Mouse (Mus musculus) c-Kit-positive CD71-positive TER-119-negative erythroid progenitor cells, embryonic 14.5 days (primary cell): ENCODE results near the gene Dnmt3l.

Source experiments
- DNase-seq: peaks from one replicate; pipeline ENCODE4 v3.0.0-alpha.2; 2013; ENCODE audit warnings: low read depth

The Dnmt3l gene

DNA sequence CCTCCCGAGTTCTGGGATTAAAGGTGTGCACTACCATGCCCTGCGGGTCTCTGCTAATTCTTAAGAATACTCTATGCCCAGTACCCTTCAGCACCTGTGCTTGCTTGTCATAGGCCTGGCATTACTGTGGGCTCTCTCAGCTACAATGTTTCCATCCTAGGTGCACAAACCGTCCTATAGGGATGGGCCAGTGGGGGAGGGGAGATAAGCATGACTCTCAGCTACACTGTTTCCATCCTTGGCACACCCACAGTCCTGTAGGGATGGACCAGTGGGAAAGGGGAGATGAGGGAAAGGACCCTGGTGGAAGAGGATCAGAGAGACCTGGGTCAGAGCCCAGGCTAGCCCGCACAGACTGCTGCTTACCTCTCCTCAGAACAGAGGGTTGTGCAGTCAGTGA, 4.6 kb upstream of the Dnmt3l start:
- no peak for DNase-seq

GRCm38 (mm10) chr10:78042096-78042495, 349 bp downstream of the Dnmt3l start:
- DNase-seq, result no peak

GRCm38 (mm10) chr10:78042697-78043405, 1.1 kb downstream of the Dnmt3l start:
- DNase-seq, result no peak

DNA sequence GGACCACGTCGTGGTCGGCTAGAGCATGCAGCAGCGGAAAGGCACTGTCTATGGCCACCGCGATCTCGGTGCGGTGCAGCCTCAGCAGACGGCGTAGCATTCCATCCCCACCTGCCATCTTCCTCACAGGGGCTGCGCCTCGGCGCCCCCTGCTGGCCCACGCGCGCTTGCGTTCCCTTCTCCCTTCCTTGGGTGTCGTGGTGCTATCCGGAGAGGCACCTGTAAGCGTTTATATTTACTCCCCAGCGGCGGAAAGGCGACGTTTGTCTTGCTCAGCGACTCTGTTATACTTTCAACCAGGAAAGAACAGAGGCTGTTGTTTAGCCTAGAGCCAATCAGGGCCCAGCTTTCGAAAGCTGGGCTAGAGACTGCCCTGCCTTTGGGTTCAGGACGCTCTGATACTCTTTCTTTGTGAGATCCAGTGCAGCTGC, 1.7 kb downstream of the Dnmt3l start, which contains the start of gene Aire:
Gene Aire, minus strand, starts transcription at position 205 of the 431 bp plus-strand sequence.
- peak; percentile 43 for DNase-seq

DNA sequence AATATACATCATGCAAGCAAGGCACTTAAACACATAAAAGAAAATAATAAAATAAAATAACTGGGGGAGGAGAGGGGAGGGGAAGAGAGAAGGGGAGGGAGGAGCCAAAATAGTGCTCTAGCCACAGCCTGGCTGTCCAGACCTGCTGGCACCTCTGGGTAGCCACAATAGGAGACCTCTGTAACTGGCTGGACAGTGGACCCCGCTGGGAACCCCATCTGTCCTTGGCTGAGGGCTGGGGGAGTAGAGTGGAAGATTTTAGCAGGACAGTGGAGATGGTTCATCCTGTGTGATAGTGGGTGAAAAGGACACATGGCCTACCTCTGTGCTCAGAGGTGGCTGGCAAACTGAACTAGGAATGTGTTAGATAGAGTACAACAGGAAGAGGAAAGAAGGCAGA, 2.8 kb downstream of the Dnmt3l start:
- no peak for DNase-seq

GRCm38 (mm10) chr10:78046388-78046787, 4.6 kb downstream of the Dnmt3l start:
- DNase-seq, result no peak

- no peak for DNase-seq
These were observed 6.4 kb downstream of the Dnmt3l start for GRCm38 (mm10) chr10:78048061-78048730.

GRCm38 (mm10) chr10:78049519-78050035, 7.8 kb downstream of the Dnmt3l start:
- DNase-seq, result no peak

DNA sequence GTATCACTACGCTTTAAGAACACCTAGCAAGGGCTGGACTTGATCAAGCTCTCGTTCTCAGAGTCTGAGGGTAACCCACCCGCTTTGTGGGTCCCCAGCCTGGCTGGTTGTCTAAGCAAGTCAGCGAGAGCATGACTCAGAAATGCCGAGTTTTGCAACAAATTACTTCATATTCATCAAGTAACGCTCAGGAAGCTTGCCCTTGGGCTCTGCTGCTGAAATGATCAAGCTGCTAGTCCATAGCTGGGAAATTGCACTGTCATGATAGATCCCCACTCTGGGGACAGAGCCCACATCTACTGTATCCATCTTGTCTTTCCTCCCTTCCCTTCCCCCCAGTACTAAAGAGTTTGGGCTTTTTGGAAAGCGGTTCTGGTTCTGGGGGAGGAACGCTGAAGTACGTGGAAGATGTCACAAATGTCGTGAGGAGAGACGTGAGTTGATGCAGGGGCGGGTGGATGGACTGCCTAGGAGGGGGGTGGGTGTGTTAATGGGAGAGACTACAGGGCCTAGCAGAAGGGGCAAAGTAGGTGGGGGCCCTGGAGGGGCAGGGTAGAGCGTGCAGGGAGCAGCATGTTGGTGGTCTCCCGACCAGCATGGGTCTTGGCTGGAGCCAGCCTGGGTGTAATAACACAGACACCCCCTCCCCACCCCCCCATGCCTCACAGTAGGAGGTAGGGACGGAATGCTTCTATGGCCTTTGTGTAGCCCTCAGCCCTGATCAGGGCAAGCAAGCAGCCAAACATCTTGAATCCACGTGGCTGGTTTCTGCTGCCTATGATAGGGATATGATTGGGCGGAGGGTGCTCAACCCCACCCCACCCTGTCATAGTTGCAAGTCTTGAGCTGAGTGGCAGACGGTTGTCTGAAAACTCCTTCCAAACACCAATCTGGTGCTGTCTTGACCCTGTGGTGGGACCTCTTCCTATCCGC, 13.2 kb downstream of the Dnmt3l start:
- no peak for DNase-seq

DNA sequence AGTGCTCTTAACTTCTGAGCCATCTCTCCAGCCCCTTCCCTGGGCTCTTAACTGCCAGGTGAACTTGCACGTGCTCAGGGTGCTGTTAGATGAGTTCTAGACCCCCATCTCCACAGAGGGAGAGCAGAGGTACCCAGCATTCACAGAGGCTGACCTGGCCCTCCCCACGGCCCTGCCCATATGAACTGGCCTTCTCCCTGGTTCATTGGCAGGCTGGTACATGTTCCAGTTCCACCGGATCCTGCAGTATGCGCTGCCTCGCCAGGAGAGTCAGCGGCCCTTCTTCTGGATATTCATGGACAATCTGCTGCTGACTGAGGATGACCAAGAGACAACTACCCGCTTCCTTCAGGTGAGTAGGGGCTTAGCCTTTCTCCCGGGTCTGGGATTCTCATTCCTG, 15.3 kb downstream of the Dnmt3l start:
- no peak for DNase-seq

GRCm38 (mm10) chr10:78063122-78063521, 21.4 kb downstream of the Dnmt3l start:
- DNase-seq, result no peak

- no peak for DNase-seq
These were observed 25.5 kb downstream of the Dnmt3l start for GRCm38 (mm10) chr10:78067226-78067625.

GRCm38 (mm10) chr10:78068541-78068940, 26.8 kb downstream of the Dnmt3l start:
- no peak for DNase-seq

DNA sequence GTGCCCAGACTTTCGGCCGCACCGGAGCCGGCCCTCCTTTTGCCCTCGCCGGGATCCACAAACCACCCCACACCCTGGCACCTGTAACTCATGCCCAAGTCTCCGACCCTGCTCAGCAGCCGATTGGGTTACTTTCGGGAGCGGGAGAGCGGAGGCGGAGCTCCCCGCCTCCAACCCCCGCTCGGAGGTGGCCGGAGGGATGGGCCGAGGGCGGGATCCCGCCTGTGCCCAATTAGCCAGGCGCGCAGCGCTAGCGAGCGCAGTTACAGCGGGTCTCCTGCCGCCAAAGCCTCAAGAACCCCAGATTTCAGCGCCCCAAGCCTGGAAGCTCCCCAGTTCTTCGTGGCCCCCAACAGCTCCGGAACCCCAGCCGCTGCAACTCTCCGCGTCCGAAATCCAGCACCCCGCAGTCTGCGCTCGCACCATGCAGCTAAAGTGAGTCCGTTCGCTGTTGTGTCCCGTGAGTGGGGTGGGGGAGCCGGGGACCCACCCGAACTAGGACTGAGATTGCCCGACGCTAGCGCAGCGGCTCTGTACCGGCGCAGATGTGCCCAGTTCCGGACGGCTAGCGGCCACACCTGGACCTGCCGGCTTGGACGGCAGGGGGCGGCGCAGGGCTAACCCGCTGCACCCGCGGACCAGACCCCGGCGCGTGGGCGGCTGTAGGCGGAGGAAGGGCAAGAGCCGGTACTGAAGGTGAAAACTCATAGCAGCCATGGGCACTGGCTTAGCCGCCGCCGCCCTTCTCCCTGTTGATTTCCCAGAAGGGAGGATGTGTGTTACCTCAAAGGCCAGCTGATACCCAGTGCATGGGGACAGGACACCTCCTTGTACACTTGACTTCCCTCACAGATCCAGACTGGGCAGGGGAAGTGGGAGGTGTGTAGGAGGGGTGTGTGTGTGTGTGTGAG, 27.6 kb downstream of the Dnmt3l start, which contains the start of gene Icosl:
Gene Icosl, plus strand, starts transcription at position 202 of the 911 bp plus-strand sequence.
- no peak for DNase-seq

DNA sequence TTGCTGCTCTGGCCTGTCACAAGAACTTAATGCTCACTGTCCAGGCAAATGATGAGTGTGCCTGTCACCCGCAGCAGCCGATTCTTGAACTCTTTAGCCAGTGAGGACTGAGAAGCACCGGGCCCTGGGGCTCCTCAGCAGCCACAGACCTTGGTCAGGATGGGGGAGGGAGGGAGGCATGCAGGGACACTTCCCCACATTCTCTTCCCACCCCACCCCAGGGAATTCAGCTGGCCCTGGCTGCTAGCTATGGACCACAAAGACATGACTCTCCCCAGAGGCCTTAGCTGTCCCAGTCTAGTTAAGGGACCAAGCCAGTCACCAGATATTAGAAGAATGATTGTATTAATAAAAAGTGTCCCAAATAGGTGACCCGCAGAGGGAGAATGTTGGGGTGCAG, 32.4 kb downstream of the Dnmt3l start:
- DNase-seq, result no peak

GRCm38 (mm10) chr10:78074977-78075376, 33.2 kb downstream of the Dnmt3l start:
- no peak for DNase-seq

GRCm38 (mm10) chr10:78077862-78078261, 36.1 kb downstream of the Dnmt3l start:
- DNase-seq, result no peak

DNA sequence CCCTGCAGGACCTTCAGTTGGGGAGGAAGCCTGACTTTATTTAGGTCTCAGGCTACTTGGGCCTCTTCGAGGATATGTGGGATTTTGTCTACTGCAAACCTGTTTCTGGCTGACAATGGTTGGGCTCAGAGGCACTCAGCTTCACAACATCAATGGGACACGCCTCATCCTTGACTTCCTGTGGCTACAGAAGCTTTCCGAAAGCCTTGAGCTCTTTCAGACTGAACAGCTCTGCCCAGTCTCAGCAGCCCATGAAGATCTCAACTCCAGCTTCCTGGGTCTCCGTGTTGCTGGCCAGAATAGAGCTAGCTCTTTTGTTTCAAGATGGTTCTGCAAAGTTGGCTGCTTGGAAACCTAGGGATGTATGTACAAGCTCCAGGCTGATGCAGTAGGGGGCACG, 36.5 kb downstream of the Dnmt3l start:
- DNase-seq, result no peak

- DNase-seq, result no peak
These were observed 38.3 kb downstream of the Dnmt3l start for GRCm38 (mm10) chr10:78079955-78080591.

DNA sequence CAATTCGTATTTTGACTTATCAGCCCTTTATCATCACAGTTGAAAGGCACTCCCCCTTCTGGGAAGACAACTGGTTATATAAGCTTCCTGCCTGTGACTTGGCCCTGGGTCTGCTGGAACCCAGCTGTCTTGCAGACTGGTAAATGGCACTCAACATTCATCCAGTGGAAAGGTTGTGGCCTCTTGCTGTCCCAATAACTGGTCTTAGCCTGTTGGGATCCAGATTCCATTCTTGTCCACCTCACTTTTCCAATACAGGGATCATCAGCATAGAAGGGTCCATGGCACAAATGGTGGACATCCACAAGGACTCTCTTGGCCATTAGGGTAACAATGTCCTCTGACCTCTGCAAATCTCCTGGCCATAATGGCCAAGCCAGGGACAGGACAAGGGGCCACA, 42.3 kb downstream of the Dnmt3l start:
- no peak for DNase-seq

DNA sequence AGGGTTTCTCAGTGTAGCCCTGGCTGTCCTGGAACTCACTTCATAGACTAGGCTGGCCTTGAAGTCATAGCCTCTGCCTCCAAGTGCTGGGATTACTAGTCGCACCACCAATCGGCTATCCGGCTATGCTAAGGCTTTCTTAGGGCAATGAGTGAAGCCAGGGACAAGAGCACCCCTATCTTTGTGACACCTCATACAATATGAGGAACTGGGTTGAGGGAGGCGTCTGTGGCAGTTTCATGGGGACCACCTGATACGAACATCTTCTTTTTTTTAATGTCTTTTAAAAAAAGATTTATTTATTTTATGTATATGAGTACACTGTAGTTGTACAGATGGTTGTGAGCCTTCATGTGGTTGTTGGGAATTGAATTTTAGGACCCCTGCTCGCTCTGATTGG, 44.0 kb downstream of the Dnmt3l start:
- no peak for DNase-seq
